Mouse (Mus musculus) frontal cortex, adult 2 months (tissue): ENCODE results near the gene Gm20422. TPM values are rescaled to one million over a fixed set of nuclear protein-coding genes. Genes with fewer than 3 reads are reported as not detected.
"Not testable (repeated sequence)": the region's sequence is repeated elsewhere in the genome, so short reads cannot be mapped to it uniquely, and the experiment has no call there.

ENCODE experiments used
- DNase-seq, 2 experiments: peaks; one replicate each; pipeline ENCODE4 v3.0.0; 2022; ENCODE audit warnings: low spot score in 1 of 2; ENCODE audit errors: extremely low spot score in 1 of 2
- polyA plus RNA-seq: library from polyadenylated mRNA; depleted of rRNA; stranded (reverse); fragments of >200 nt; gene quantifications from 2 replicates; pipeline ENCODE4 v1.2.3, GENCODE M21; 2012; rRNA removed

Gene Gm20422
- polyA plus RNA-seq, 1 experiment = 0.92 TPM

GRCm38 (mm10) chr8:69716403-69717231, 58.1 kb downstream of the Gm20422 start:
- peak; percentile 97 to 100 for DNase-seq

DNA sequence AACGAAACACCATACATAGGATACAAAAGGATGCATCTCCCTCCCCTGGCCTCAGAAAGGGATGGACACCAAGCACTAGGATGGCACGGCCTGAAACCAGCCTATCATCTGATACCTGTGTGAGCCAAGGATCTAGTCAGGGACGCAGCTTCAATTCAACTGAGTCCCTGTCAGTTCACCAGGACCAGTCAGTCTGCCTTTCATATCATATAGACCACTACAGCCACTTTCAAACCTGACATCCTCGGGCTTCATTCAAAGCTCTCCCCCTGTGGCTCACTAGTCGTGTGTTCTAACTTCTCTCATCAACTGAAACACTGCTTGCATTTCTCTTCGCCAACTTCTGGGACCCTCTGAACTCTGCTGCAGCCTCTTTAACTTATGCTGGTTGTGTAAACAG, 59.3 kb downstream of the Gm20422 start:
- DNase-seq = no peak

DNA sequence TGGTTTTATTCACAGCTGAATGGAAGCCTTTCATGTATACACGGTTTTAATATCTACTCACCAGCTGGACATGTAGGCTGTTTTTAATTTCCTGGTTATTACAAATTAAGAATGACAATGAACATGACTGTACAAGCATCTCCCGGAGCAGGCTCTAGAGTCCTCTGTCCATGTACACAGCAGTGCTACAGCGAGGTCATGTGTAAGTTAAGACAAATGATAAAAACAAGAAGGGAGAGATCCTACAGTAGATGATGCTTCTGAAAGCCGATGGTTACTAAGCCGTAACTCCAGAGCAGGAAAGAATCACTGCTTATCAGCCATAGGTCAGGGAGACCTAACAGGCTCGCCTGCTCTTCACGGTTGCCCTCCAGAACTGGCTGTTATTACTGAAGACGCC, 61.2 kb downstream of the Gm20422 start:
- no peak for DNase-seq

GRCm38 (mm10) chr8:69710624-69711023, 64.1 kb downstream of the Gm20422 start, which contains the start of gene Zfp869:
TSS of gene Zfp869 (minus strand) at chr8:69710724.
- DNase-seq = not testable (repeated sequence)

- no peak for DNase-seq
Observed at GRCm38 (mm10) chr8:69701810-69702209, 72.9 kb downstream of the Gm20422 start.

Other genes with a start within 250 kb of the Gm20422 start
- 12.6 and 15.7 TPM in 2 replicates for gene Zfp868, start 149.3 kb downstream of the Gm20422 start, polyA plus RNA-seq
- 2.7 and 2.9 TPM in 2 replicates for gene Zfp964, start 120.4 kb downstream of the Gm20422 start, polyA plus RNA-seq
- gene Zfp869, start 64.2 kb downstream of the Gm20422 start, polyA plus RNA-seq = 20.2 and 20.4 TPM in 2 replicates
- gene Zfp963, start 24.9 kb downstream of the Gm20422 start, polyA plus RNA-seq = 6.9 and 7.4 TPM in 2 replicates
- gene Atp13a1, start 16.3 kb upstream of the Gm20422 start, polyA plus RNA-seq = 50.6 and 51.6 TPM in 2 replicates
- gene Zfp866, start 16.3 kb upstream of the Gm20422 start, polyA plus RNA-seq = 22.4 and 23.2 TPM in 2 replicates
- gene Gmip, start 33.8 kb upstream of the Gm20422 start, polyA plus RNA-seq = 14.3 and 16.9 TPM in 2 replicates
- 0.76 and 0.86 TPM in 2 replicates for gene Lpar2, start 47.5 kb upstream of the Gm20422 start, polyA plus RNA-seq
- 40.0 and 45.6 TPM in 2 replicates for gene Pbx4, start 57.6 kb upstream of the Gm20422 start, polyA plus RNA-seq
- gene Cilp2, start 112.8 kb upstream of the Gm20422 start, polyA plus RNA-seq = 1.4 and 1.9 TPM in 2 replicates
- 0.22 and 0.46 TPM in 2 replicates for gene Tssk6, start 127.3 kb upstream of the Gm20422 start, polyA plus RNA-seq
- gene Ndufa13, start 127.7 kb upstream of the Gm20422 start, polyA plus RNA-seq = 189 and 193 TPM in 2 replicates
- 41.1 and 45.9 TPM in 2 replicates for gene Yjefn3, start 127.8 kb upstream of the Gm20422 start, polyA plus RNA-seq
- gene Gatad2a, start 221.5 kb upstream of the Gm20422 start, polyA plus RNA-seq = 28.6 and 31.0 TPM in 2 replicates